Mouse (Mus musculus) monocyte, adult 2 months (primary cell): ENCODE data around the gene 9130409I23Rik.
"Not testable (repeated sequence)": the region's sequence is repeated elsewhere in the genome, so short reads cannot be mapped to it uniquely, and the experiment has no call there.

Source experiments
- DNase-seq, 2 experiments: peaks; one replicate each; pipeline ENCODE4 v3.0.0; 2022; ENCODE audit warnings: low spot score in 2 of 2, low read depth in 1 of 2

The 9130409I23Rik gene

GRCm38 (mm10) chr1:181035015-181035778 is 15.8 kb upstream of the 9130409I23Rik start:
- DNase-seq: not testable (repeated sequence)

- DNase-seq: no peak
These were observed 13.4 kb upstream of the 9130409I23Rik start for GRCm38 (mm10) chr1:181037623-181038022.

GRCm38 (mm10) chr1:181039652-181040051 is 11.4 kb upstream of the 9130409I23Rik start:
- no peak for DNase-seq

- no peak for DNase-seq
These were observed 3.5 kb upstream of the 9130409I23Rik start for GRCm38 (mm10) chr1:181047520-181047919.

GRCm38 (mm10) chr1:181049328-181049842 is 1.7 kb upstream of the 9130409I23Rik start:
- DNase-seq: no peak

GRCm38 (mm10) chr1:181052898-181053297 is 1.9 kb downstream of the 9130409I23Rik start:
- no peak for DNase-seq

GRCm38 (mm10) chr1:181061784-181062485 is 10.9 kb downstream of the 9130409I23Rik start:
- DNase-seq: no peak

GRCm38 (mm10) chr1:181063991-181064390 is 13.0 kb downstream of the 9130409I23Rik start:
- DNase-seq: no peak

GRCm38 (mm10) chr1:181064648-181065047 is 13.6 kb downstream of the 9130409I23Rik start:
- DNase-seq: no peak

- DNase-seq: no peak
These were observed 17.3 kb downstream of the 9130409I23Rik start for GRCm38 (mm10) chr1:181068344-181068743.

GRCm38 (mm10) chr1:181069671-181070070 is 18.6 kb downstream of the 9130409I23Rik start:
- no peak for DNase-seq

GRCm38 (mm10) chr1:181073075-181073474 is 22.0 kb downstream of the 9130409I23Rik start:
- DNase-seq: no peak

GRCm38 (mm10) chr1:181084021-181084420 is 33.0 kb downstream of the 9130409I23Rik start:
- DNase-seq: no peak

- DNase-seq: no peak
These were observed 39.0 kb downstream of the 9130409I23Rik start for GRCm38 (mm10) chr1:181090048-181090447.
